Mouse (Mus musculus) hindbrain, postnatal 0 days (tissue): ENCODE results near the gene Mrpl38. TPM values are rescaled to one million over a fixed set of nuclear protein-coding genes. Genes with fewer than 3 reads are reported as not detected.
A peak's percentile ranks its signal among the peaks of the same experiment; 100 is the strongest.

ENCODE experiments used
- ATAC-seq: fragments of 200-750 bp; cut with Nextera tagmentation; 2 replicates; pipeline ENCODE4 v1.8.0; 2017; ENCODE audit warnings: mild to moderate bottlenecking, moderate TSS enrichment, moderate library complexity
- DNase-seq: peaks from one replicate; pipeline ENCODE4 v3.0.0-alpha.2; 2015; ENCODE audit warnings: low spot score
- H3K27ac ChIP-seq: fragments of 300-500 bp; sonication (generic); 2 replicates; pipeline ENCODE4 v1.5.1; 2014; ENCODE audit warnings: mild to moderate bottlenecking
- H3K27me3 ChIP-seq: fragments of 300-500 bp; sonication (generic); 2 replicates; pipeline ENCODE4 v1.6.1; 2014; ENCODE audit warnings: low read length, mixed read lengths; ENCODE audit not compliant: insufficient read depth
- H3K36me3 ChIP-seq: fragments of 300-500 bp; sonication (generic); 2 replicates; pipeline ENCODE4 v1.6.1; 2014; ENCODE audit warnings: low read length, mixed read lengths; ENCODE audit not compliant: insufficient read depth
- H3K4me1 ChIP-seq: fragments of 300-500 bp; sonication (generic); 2 replicates; pipeline ENCODE4 v1.6.1; 2014; ENCODE audit warnings: antibody characterized with exemption, low read length, mixed read lengths; ENCODE audit not compliant: insufficient read depth
- H3K4me2 ChIP-seq: fragments of 300-500 bp; sonication (generic); 2 replicates; pipeline ENCODE4 v1.6.1; 2014; ENCODE audit warnings: low read depth, mild to moderate bottlenecking, low read length, moderate library complexity, mixed read lengths
- H3K4me3 ChIP-seq: fragments of 300-500 bp; sonication (generic); 2 replicates; pipeline ENCODE4 v1.5.1; 2014; ENCODE audit warnings: low read length
- H3K9ac ChIP-seq: fragments of 300-500 bp; sonication (generic); replicated peaks from 2 replicates; pipeline ENCODE4 v1.6.1; 2014; ENCODE audit warnings: mild to moderate bottlenecking, low read length, moderate library complexity, mixed read lengths
- H3K9me3 ChIP-seq: fragments of 300-500 bp; sonication (generic); 2 replicates; pipeline ENCODE4 v1.6.1; 2016; ENCODE audit warnings: low read length, mixed read lengths
- CTCF ChIP-seq: IDR thresholded peaks from 2 replicates; pipeline ENCODE4 v1.5.1; 2016; ENCODE audit warnings: antibody characterized with exemption, control low read depth, low read depth
- WGBS: fragments of 180-500 bp; shearing (Covaris S2); extraction: QIAGEN DNeasy Blood & Tissue Kit; methylation state at CpG from one replicate; pipeline ENCODE4 v1.1.7; 2014; 5-methylcytosine and 5-hydroxymethylcytosine counted together
- polyA plus RNA-seq: library from polyadenylated mRNA; unstranded; fragments of >200 nt; fragmentation: Nextera tagmentation; extraction: Ambion mirVana; gene quantifications from 2 replicates; pipeline ENCODE4 v1.2.1, GENCODE M21; 2015
- total RNA-seq: library from RNA; depleted of rRNA; stranded (reverse); fragments of >200 nt; gene quantifications from 2 replicates; pipeline ENCODE4 v1.2.3, GENCODE M21; 2014

Gene Mrpl38
- total and polyA plus RNA-seq, 2 experiments from 2014 or later, result 71.9 to 94.0 TPM

GRCm38 (mm10) chr11:116145481-116146293 lies 7.0 kb upstream of the Mrpl38 start:
- Histone ChIP-seq H3K9me3 (no peaks in the 10 kb centered on the region), H3K27ac (peak overlapping the region; percentile 79), H3K36me3 (peaks cover 31% of the 10 kb centered on the region; the same call in 1 of the 2 replicates), H3K4me1 (peaks cover 11% of the 10 kb centered on the region), H3K27me3 (no peaks in the 10 kb centered on the region), H3K4me3 (no peak overlapping the region), H3K4me2 (0 out of 2 replicates have a peak overlapping the region, but pooled peaks have one; percentile 3), H3K9ac (0 out of 2 replicates have a peak overlapping the region, but pooled peaks have one; percentile 9)
- peak; percentile 29 for DNase-seq
- peak; percentile 33 for ATAC-seq
- WGBS, result 44% methylated on average over 18 of the region's 18 CpGs
- TF ChIP-seq CTCF, result no peak

GRCm38 (mm10) chr11:116143468-116143867 lies 4.8 kb upstream of the Mrpl38 start:
- Histone ChIP-seq H3K9ac (no peak overlapping the region), H3K36me3 (peaks cover 26% of the 10 kb centered on the region; the same call in 1 of the 2 replicates), H3K4me2 (no peak overlapping the region), H3K4me1 (peaks cover 11% of the 10 kb centered on the region), H3K27ac (no peak overlapping the region), H3K27me3 (no peaks in the 10 kb centered on the region), H3K9me3 (no peaks in the 10 kb centered on the region), H3K4me3 (no peak overlapping the region)
- no peak for TF ChIP-seq CTCF
- DNase-seq (no peak), ATAC-seq (no peak)
- 87% methylated on average over 3 of the region's 3 CpGs for WGBS

GRCm38 (mm10) chr11:116142211-116142991 lies 3.7 kb upstream of the Mrpl38 start:
- ATAC-seq (no peak), DNase-seq (no peak)
- H3K4me2 ChIP-seq, result no peak overlapping the region
- no peak for TF ChIP-seq CTCF
- peaks cover 24% of the 10 kb centered on the region; the same call in 1 of the 2 replicates for H3K36me3 ChIP-seq
- H3K27ac ChIP-seq, result no peak overlapping the region
- H3K4me3 ChIP-seq, result no peak overlapping the region
- H3K27me3 ChIP-seq, result no peaks in the 10 kb centered on the region
- WGBS, result 72% methylated on average over 10 of the region's 10 CpGs
- H3K9me3 ChIP-seq, result no peaks in the 10 kb centered on the region
- H3K4me1 ChIP-seq, result peaks cover 11% of the 10 kb centered on the region
- H3K9ac ChIP-seq, result no peak overlapping the region

- no peaks in the 10 kb centered on the region for H3K9me3 ChIP-seq
- no peak for ATAC-seq
- DNase-seq, result peak; percentile 12
- H3K27ac ChIP-seq, result peak overlapping the region; percentile 69
- peak overlapping the region; percentile 86 for H3K4me3 ChIP-seq
- TF ChIP-seq CTCF, result no peak
- no peaks in the 10 kb centered on the region for H3K4me1 ChIP-seq
- H3K27me3 ChIP-seq, result no peaks in the 10 kb centered on the region
- WGBS, result 2% methylated on average over 20 of the region's 20 CpGs
- H3K36me3 ChIP-seq, result 0 out of 2 replicates have a peak, but pooled peaks cover 4% of the 10 kb centered on the region
- peak overlapping the region; percentile 75 for H3K9ac ChIP-seq
- H3K4me2 ChIP-seq, result peak overlapping the region; percentile 79
Measured at GRCm38 (mm10) chr11:116138096-116138467, 586 bp downstream of the Mrpl38 start.

GRCm38 (mm10) chr11:116134171-116134570 lies 4.5 kb downstream of the Mrpl38 start:
- no peak for ATAC-seq
- no peak for DNase-seq
- Histone ChIP-seq H3K9me3 (no peaks in the 10 kb centered on the region), H3K27ac (no peak overlapping the region), H3K36me3 (peaks cover 3% of the 10 kb centered on the region; the same call in 1 of the 2 replicates), H3K9ac (no peak overlapping the region), H3K4me1 (peaks cover 13% of the 10 kb centered on the region), H3K4me3 (no peak overlapping the region), H3K27me3 (no peaks in the 10 kb centered on the region), H3K4me2 (no peak overlapping the region)
- no peak for TF ChIP-seq CTCF
- WGBS, result 90% methylated on average over 10 of the region's 10 CpGs

GRCm38 (mm10) chr11:116133497-116133896 lies 5.2 kb downstream of the Mrpl38 start:
- no peak overlapping the region for H3K4me2 ChIP-seq
- H3K9ac ChIP-seq, result no peak overlapping the region
- H3K27ac ChIP-seq, result no peak overlapping the region
- ATAC-seq (no peak), DNase-seq (no peak)
- H3K4me3 ChIP-seq, result no peak overlapping the region
- peaks cover 13% of the 10 kb centered on the region for H3K4me1 ChIP-seq
- H3K36me3 ChIP-seq, result peaks cover 3% of the 10 kb centered on the region; the same call in 1 of the 2 replicates
- no peaks in the 10 kb centered on the region for H3K9me3 ChIP-seq
- TF ChIP-seq CTCF, result no peak
- 80% methylated on average over 5 of the region's 5 CpGs for WGBS
- H3K27me3 ChIP-seq, result no peaks in the 10 kb centered on the region
